Mouse (Mus musculus) heart, adult 2 months (tissue): Measurements from ENCODE around the gene Mettl23. TPM values are rescaled to one million over a fixed set of nuclear protein-coding genes. Genes with fewer than 3 reads are reported as not detected.

ENCODE experiments used
- DNase-seq, 2 experiments: peaks; one replicate each; pipeline ENCODE4 v3.0.0; 2021
- H3K27ac ChIP-seq: fragments of 200-600 bp; 2 replicates; pipeline ENCODE4 v1.8.1; 2022
- H3K27me3 ChIP-seq: fragments of 200-500 bp; 2 replicates; pipeline ENCODE4 v1.6.1; 2012; ENCODE audit warnings: mild to moderate bottlenecking, low read length, inconsistent platforms, mixed read lengths; ENCODE audit not compliant: control insufficient read depth, insufficient read depth
- H3K36me3 ChIP-seq: fragments of 200-500 bp; 2 replicates; pipeline ENCODE4 v1.6.1; 2012; ENCODE audit warnings: low read length, inconsistent platforms; ENCODE audit not compliant: control insufficient read depth, insufficient read depth
- H3K4me1 ChIP-seq: fragments of 200-500 bp; 2 replicates; pipeline ENCODE4 v1.6.1; 2011; ENCODE audit warnings: low read length; ENCODE audit not compliant: control insufficient read depth, insufficient read depth
- H3K4me3 ChIP-seq: fragments of 200-600 bp; 2 replicates; pipeline ENCODE4 v1.8.1; 2022
- H3K79me2 ChIP-seq: fragments of 200-500 bp; replicated peaks from 2 replicates; pipeline ENCODE4 v1.6.1; 2012; ENCODE audit warnings: mild to moderate bottlenecking, inconsistent platforms, low read length, moderate library complexity, mixed read lengths; ENCODE audit not compliant: control insufficient read depth, insufficient read depth
- H3K9ac ChIP-seq: fragments of 200-500 bp; 2 replicates; pipeline ENCODE4 v1.6.1; 2012; ENCODE audit warnings: low read depth, mild to moderate bottlenecking, control low read depth, inconsistent platforms, low read length, mixed read lengths
- CTCF ChIP-seq: fragments of 200-600 bp; IDR thresholded peaks from 2 replicates; pipeline ENCODE4 v1.8.1; 2022; ENCODE audit warnings: antibody characterized with exemption, mild to moderate bottlenecking, moderate library complexity
- EP300 ChIP-seq: fragments of 200-500 bp; IDR thresholded peaks from 2 replicates; pipeline ENCODE4 v1.6.1; 2011; ENCODE audit warnings: low read depth, low read length, control low read depth; ENCODE audit not compliant: insufficient read depth
- POLR2A ChIP-seq: fragments of 200-500 bp; IDR thresholded peaks from 2 replicates; pipeline ENCODE4 v1.6.1; 2011; ENCODE audit warnings: mild to moderate bottlenecking, low read depth, low read length, control low read depth; ENCODE audit not compliant: insufficient read depth
- WGBS: fragments of 180-500 bp; shearing (Covaris S2); methylation state at CpG from one replicate; pipeline ENCODE4 v1.1.7; 2018; 5-methylcytosine and 5-hydroxymethylcytosine counted together
- intact Hi-C: fragments of 180-260 bp; cut with DNase I; formaldehyde crosslinking; loops from one replicate; pipeline ENCODE4 v1.15.1; 2025
- long read RNA-seq: library from polyadenylated mRNA; stranded (forward); transcript quantifications from one replicate; pipeline ENCODE4 v2.0.0, GENCODE M21; 2021
- polyA plus RNA-seq: library from polyadenylated mRNA; depleted of rRNA; stranded (reverse); fragments of >200 nt; gene quantifications from 2 replicates; pipeline ENCODE4 v1.2.3, GENCODE M21; 2012; rRNA removed
- total RNA-seq, 2 experiments: library from RNA; stranded (reverse); gene quantifications; 2 replicates each; pipeline ENCODE4 v1.2.3; 2021

Mettl23 gene
- total RNA-seq (10 to 100 TPM; 38.3 to 40.5 TPM), polyA plus RNA-seq (34.3 and 59.4 TPM in 2 replicates)
- long read RNA-seq, transcript Mettl23-201 (5 exons, 1,276 nt): major isoform, 31 of 53 reads
- long read RNA-seq, partial matches to known transcripts: 16 of 53 reads
- long read RNA-seq, other reads (novel, unspliced or antisense): 6 of 53 reads

GRCm38 (mm10) chr11:116843261-116844233 lies at the start of gene Mettl23, which contains the start of gene Jmjd6:
Gene Mettl23, plus strand, starts transcription at chr11:116843278.
Gene Jmjd6, minus strand, starts transcription at chr11:116843449.
- peaks cover 5% of the 10 kb centered on the region for H3K4me1 ChIP-seq
- intact Hi-C loops: loop anchor here (1.0 to 2.0 kb wide), 2 partner anchors 8 to 17 kb away; no protein-coding TSS in a partner anchor
- no peak for TF ChIP-seq CTCF
- TF ChIP-seq POLR2A: peak; percentile 62
- peak; percentile 82; the same call in 1 of the 2 replicates for TF ChIP-seq EP300

GRCm38 (mm10) chr11:116799364-116799763 lies 43.7 kb upstream of the Mettl23 start:
- no peaks in the 10 kb centered on the region for H3K36me3 ChIP-seq
- WGBS: 42% methylated on average over 5 of the region's 5 CpGs
- no peak overlapping the region for H3K4me3 ChIP-seq
- H3K4me1 ChIP-seq: peaks cover 3% of the 10 kb centered on the region; the same call in 1 of the 2 replicates
- H3K79me2 ChIP-seq: no peaks in the 10 kb centered on the region
- intact Hi-C loops: no loop called here
- TF ChIP-seq POLR2A (no peak), EP300 (no peak), CTCF (no peak)
- H3K9ac ChIP-seq: no peak overlapping the region
- no peak for DNase-seq
- no peaks in the 10 kb centered on the region for H3K27me3 ChIP-seq
- H3K27ac ChIP-seq: peak overlapping the region; percentile 17

More at GRCm38 (mm10) chr11:116843261-116844233, at the start of gene Mettl23, which contains the start of gene Jmjd6:
- peak within 1 kb of the TSS; percentile 81 for H3K9ac ChIP-seq
- peaks cover 20% of the 10 kb centered on the region for H3K36me3 ChIP-seq
- H3K27ac ChIP-seq: peak within 1 kb of the TSS; percentile 98
- peak within 1 kb of the TSS; percentile 99 for H3K4me3 ChIP-seq
- H3K79me2 ChIP-seq: no peaks in the 10 kb centered on the region; the same call in 1 of the 2 replicates
- H3K27me3 ChIP-seq: no peaks in the 10 kb centered on the region
- DNase-seq: peak; percentile 96 to 99
- 1% methylated on average over 72 of the region's 72 CpGs for WGBS

DNA sequence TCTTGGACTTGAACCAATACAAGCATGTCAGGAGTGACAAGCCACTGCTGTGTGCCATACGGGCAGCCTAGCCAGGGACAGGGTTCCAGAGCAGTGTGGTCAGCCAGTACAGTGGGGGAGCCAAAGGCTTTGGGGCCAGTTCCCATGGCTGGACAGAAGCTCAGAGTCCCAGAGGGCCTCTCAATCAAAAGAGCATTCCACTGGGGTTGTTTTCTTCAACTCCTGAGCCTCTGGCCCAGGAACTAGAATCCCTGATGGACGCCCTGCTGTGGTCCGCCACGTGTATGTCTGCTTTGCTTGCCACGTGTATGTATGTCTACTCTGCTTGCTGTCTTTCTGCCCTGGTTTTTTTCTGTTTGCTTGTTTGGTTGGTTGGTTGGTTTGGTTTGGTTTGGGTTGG lies 42.0 kb upstream of the Mettl23 start:
- DNase-seq: no peak
- Histone ChIP-seq H3K79me2 (no peaks in the 10 kb centered on the region), H3K27ac (peak overlapping the region; percentile 23; the same call in 1 of the 2 replicates), H3K27me3 (no peaks in the 10 kb centered on the region), H3K9ac (no peak overlapping the region), H3K4me3 (no peak overlapping the region), H3K36me3 (no peaks in the 10 kb centered on the region), H3K4me1 (peaks cover 3% of the 10 kb centered on the region)
- intact Hi-C loops: loop anchor here (10.0 kb wide), 1 partner anchor 126 kb away; no protein-coding TSS in a partner anchor
- WGBS: 56% methylated on average over 5 of the region's 5 CpGs
- no peak for TF ChIP-seq EP300
- no peak for TF ChIP-seq POLR2A
- no peak for TF ChIP-seq CTCF

DNA sequence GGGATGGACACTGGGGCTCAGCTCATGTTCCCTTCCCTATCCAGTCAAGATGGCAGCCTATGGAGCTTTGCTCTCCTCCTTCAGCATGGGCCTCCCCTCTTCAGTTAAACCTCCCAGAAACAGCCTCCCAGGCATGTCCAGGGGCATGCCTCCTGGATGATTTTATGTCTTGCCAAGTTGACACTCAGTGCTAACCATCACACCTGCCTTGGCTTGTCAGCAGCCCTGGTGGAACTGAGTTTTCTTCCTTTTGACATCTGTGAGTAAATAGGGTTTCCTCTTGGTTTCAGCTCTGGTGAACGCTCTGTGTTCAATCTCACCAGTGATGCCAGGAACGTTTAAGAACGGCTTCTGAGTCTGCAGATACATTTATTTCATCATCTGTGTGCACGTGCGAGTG lies 40.4 kb upstream of the Mettl23 start:
- no peak overlapping the region for H3K4me3 ChIP-seq
- no peak overlapping the region for H3K9ac ChIP-seq
- intact Hi-C loops: loop anchor here (10.0 kb wide), 1 partner anchor 128 kb away; no protein-coding TSS in a partner anchor
- 83% methylated on average over 5 of the region's 5 CpGs for WGBS
- no peaks in the 10 kb centered on the region for H3K79me2 ChIP-seq
- H3K36me3 ChIP-seq: no peaks in the 10 kb centered on the region
- TF ChIP-seq POLR2A (no peak), CTCF (no peak), EP300 (no peak)
- peaks cover 7% of the 10 kb centered on the region for H3K4me1 ChIP-seq
- H3K27me3 ChIP-seq: no peaks in the 10 kb centered on the region
- no peak overlapping the region for H3K27ac ChIP-seq
- no peak for DNase-seq

GRCm38 (mm10) chr11:116806136-116807071 lies 36.7 kb upstream of the Mettl23 start:
- H3K79me2 ChIP-seq: no peaks in the 10 kb centered on the region
- peak overlapping the region; percentile 74 for H3K27ac ChIP-seq
- 43% methylated on average over 15 of the region's 15 CpGs for WGBS
- intact Hi-C loops: loop anchor here (5.0 to 10.0 kb wide), 3 partner anchors 54 to 132 kb away; no protein-coding TSS in a partner anchor
- TF ChIP-seq CTCF (no peak), EP300 (0 out of 2 replicates have a peak, but pooled peaks have one; percentile 35), POLR2A (no peak)
- H3K4me3 ChIP-seq: no peak overlapping the region
- H3K4me1 ChIP-seq: peaks cover 5% of the 10 kb centered on the region
- H3K9ac ChIP-seq: no peak overlapping the region
- no peaks in the 10 kb centered on the region for H3K36me3 ChIP-seq
- no peaks in the 10 kb centered on the region for H3K27me3 ChIP-seq
- DNase-seq: peak; percentile 48 to 63
